Mouse (Mus musculus): ENCODE results near the gene Krtap10-4. TPM values are rescaled to one million over a fixed set of nuclear protein-coding genes. Genes with fewer than 3 reads are reported as not detected.
"Not testable (repeated sequence)": the region's sequence is repeated elsewhere in the genome, so short reads cannot be mapped to it uniquely, and the experiment has no call there.

Gene Krtap10-4
- polyA plus RNA-seq, 1 experiment from 2014 or later = not detected

GRCm38 (mm10) chr10:77819203-77819602 lies 7.7 kb downstream of the Krtap10-4 start:
- H3K4me1 ChIP-seq = no peaks in the 10 kb centered on the region
- no peak overlapping the region for H3K27ac ChIP-seq
- no peak overlapping the region for H3K9ac ChIP-seq
- 45% methylated on average over 4 of the region's 4 CpGs for WGBS (ENCODE audit: insufficient replicate concordance)
- H3K4me2 ChIP-seq = no peak overlapping the region
- no peaks in the 10 kb centered on the region for H3K9me3 ChIP-seq (replicated peaks)
- no peaks in the 10 kb centered on the region for H3K36me3 ChIP-seq
- H3K27me3 ChIP-seq (replicated peaks) = no peaks in the 10 kb centered on the region
- no peak overlapping the region for H3K4me3 ChIP-seq
- no peak for ATAC-seq

- Histone ChIP-seq H3K9ac (no peak overlapping the region), H3K36me3 (no peaks in the 10 kb centered on the region), H3K9me3 (replicated peaks) (no peaks in the 10 kb centered on the region), H3K27me3 (replicated peaks) (no peaks in the 10 kb centered on the region), H3K4me1 (no peaks in the 10 kb centered on the region), H3K4me3 (no peak overlapping the region), H3K27ac (no peak overlapping the region), H3K4me2 (no peak overlapping the region)
- no peak for ATAC-seq
- 79% methylated on average over 4 of the region's 4 CpGs for WGBS (ENCODE audit: insufficient replicate concordance)
Observed at GRCm38 (mm10) chr10:77818523-77818922, 8.4 kb downstream of the Krtap10-4 start.

GRCm38 (mm10) chr10:77815514-77815913 lies 11.4 kb downstream of the Krtap10-4 start:
- ATAC-seq = no peak
- Histone ChIP-seq H3K4me2 (no peak overlapping the region), H3K4me1 (no peaks in the 10 kb centered on the region), H3K27ac (no peak overlapping the region), H3K4me3 (no peak overlapping the region), H3K9me3 (replicated peaks) (no peaks in the 10 kb centered on the region), H3K9ac (no peak overlapping the region), H3K27me3 (replicated peaks) (no peaks in the 10 kb centered on the region), H3K36me3 (no peaks in the 10 kb centered on the region)
- WGBS (ENCODE audit: insufficient replicate concordance) = 23% methylated on average over 5 of the region's 5 CpGs

- H3K27ac ChIP-seq = no peak within 1 kb of the TSS
- H3K9me3 ChIP-seq (replicated peaks) = no peaks in the 10 kb centered on the region; the same call in 1 of the 2 replicates
- H3K4me1 ChIP-seq = no peaks in the 10 kb centered on the region
- no peaks in the 10 kb centered on the region for H3K36me3 ChIP-seq
- no peak for ATAC-seq
- 35% methylated on average over 4 of the region's 4 CpGs for WGBS (ENCODE audit: insufficient replicate concordance)
- H3K27me3 ChIP-seq (replicated peaks) = no peaks in the 10 kb centered on the region
- no peak within 1 kb of the TSS for H3K4me2 ChIP-seq
- H3K4me3 ChIP-seq = no peak within 1 kb of the TSS
- H3K9ac ChIP-seq = no peak within 1 kb of the TSS
Observed at GRCm38 (mm10) chr10:77814382-77814781, 12.5 kb downstream of the Krtap10-4 start, which contains the start of gene Gm2696. Gene Gm2696 (plus strand): TSS chr10:77814682.

GRCm38 (mm10) chr10:77811743-77812142 lies 15.2 kb downstream of the Krtap10-4 start, which contains the start of gene Gm9507:
Gene Gm9507 (minus strand): TSS chr10:77811843.
- 51% methylated on average over 5 of the region's 5 CpGs for WGBS (ENCODE audit: insufficient replicate concordance)
- H3K27me3 ChIP-seq (replicated peaks) = no peaks in the 10 kb centered on the region
- H3K9ac ChIP-seq = no peak within 1 kb of the TSS
- H3K9me3 ChIP-seq (replicated peaks) = no peaks in the 10 kb centered on the region; the same call in 1 of the 2 replicates
- no peaks in the 10 kb centered on the region for H3K36me3 ChIP-seq
- no peak within 1 kb of the TSS for H3K4me2 ChIP-seq
- H3K4me3 ChIP-seq = no peak within 1 kb of the TSS
- no peak within 1 kb of the TSS for H3K27ac ChIP-seq
- ATAC-seq = no peak
- no peaks in the 10 kb centered on the region for H3K4me1 ChIP-seq

GRCm38 (mm10) chr10:77804095-77804494 lies 22.8 kb downstream of the Krtap10-4 start:
- Histone ChIP-seq H3K36me3 (no peaks in the 10 kb centered on the region), H3K4me1 (0 out of 2 replicates have a peak, but pooled peaks cover 4% of the 10 kb centered on the region), H3K9ac (no peak overlapping the region), H3K27me3 (replicated peaks) (no peaks in the 10 kb centered on the region), H3K27ac (no peak overlapping the region), H3K9me3 (replicated peaks) (no peaks in the 10 kb centered on the region), H3K4me3 (no peak overlapping the region), H3K4me2 (no peak overlapping the region)
- 34% methylated on average over 3 of the region's 3 CpGs for whole genome bisulfite sequencing (ENCODE audit: insufficient replicate concordance)
- ATAC-seq = no peak

GRCm38 (mm10) chr10:77798921-77799508 lies 27.9 kb downstream of the Krtap10-4 start, which contains the start of gene Gm19668:
Gene Gm19668 (minus strand): TSS chr10:77799133.
- H3K9me3 ChIP-seq (replicated peaks) = no peaks in the 10 kb centered on the region
- H3K4me3 ChIP-seq = no peak within 1 kb of the TSS
- 0 out of 2 replicates have a peak, but pooled peaks cover 4% of the 10 kb centered on the region for H3K4me1 ChIP-seq
- no peaks in the 10 kb centered on the region for H3K36me3 ChIP-seq
- H3K4me2 ChIP-seq = no peak within 1 kb of the TSS
- 51% methylated on average over 8 of the region's 8 CpGs for WGBS (ENCODE audit: insufficient replicate concordance)
- H3K27me3 ChIP-seq (replicated peaks) = no peaks in the 10 kb centered on the region
- no peak for ATAC-seq
- no peak within 1 kb of the TSS for H3K9ac ChIP-seq
- no peak within 1 kb of the TSS for H3K27ac ChIP-seq

- not testable (repeated sequence) for H3K9me3 ChIP-seq (replicated peaks); H3K27ac ChIP-seq; H3K4me3 ChIP-seq; H3K4me2 ChIP-seq; H3K36me3 ChIP-seq; H3K27me3 ChIP-seq (replicated peaks); H3K4me1 ChIP-seq; H3K9ac ChIP-seq; ATAC-seq
- 23% methylated on average over 3 of the region's 3 CpGs for WGBS (ENCODE audit: insufficient replicate concordance)
Observed at GRCm38 (mm10) chr10:77798164-77798920, 28.6 kb downstream of the Krtap10-4 start.

GRCm38 (mm10) chr10:77797677-77798076 lies 29.2 kb downstream of the Krtap10-4 start:
- Histone ChIP-seq H3K27ac (no peak overlapping the region), H3K4me2 (no peak overlapping the region), H3K9ac (no peak overlapping the region), H3K9me3 (replicated peaks) (no peaks in the 10 kb centered on the region), H3K27me3 (replicated peaks) (no peaks in the 10 kb centered on the region), H3K4me1 (0 out of 2 replicates have a peak, but pooled peaks cover 4% of the 10 kb centered on the region), H3K4me3 (no peak overlapping the region), H3K36me3 (no peaks in the 10 kb centered on the region)
- WGBS (ENCODE audit: insufficient replicate concordance) = 22% methylated on average over 3 of the region's 3 CpGs
- no peak for ATAC-seq

- WGBS (ENCODE audit: insufficient replicate concordance) = 43% methylated on average over 2 of the region's 2 CpGs
- no peaks in the 10 kb centered on the region for H3K9me3 ChIP-seq (replicated peaks)
- ATAC-seq = no peak
- no peak within 1 kb of the TSS for H3K9ac ChIP-seq
- H3K4me1 ChIP-seq = 0 out of 2 replicates have a peak, but pooled peaks cover 4% of the 10 kb centered on the region
- no peaks in the 10 kb centered on the region for H3K36me3 ChIP-seq
- no peaks in the 10 kb centered on the region for H3K27me3 ChIP-seq (replicated peaks)
- no peak within 1 kb of the TSS for H3K27ac ChIP-seq
- H3K4me3 ChIP-seq = no peak within 1 kb of the TSS
- H3K4me2 ChIP-seq = no peak within 1 kb of the TSS
Observed at GRCm38 (mm10) chr10:77794976-77795375, 31.9 kb downstream of the Krtap10-4 start, which contains the start of gene Gm9639. Gene Gm9639 (minus strand): TSS chr10:77795076.

GRCm38 (mm10) chr10:77788621-77789020 lies 38.3 kb downstream of the Krtap10-4 start:
- no peaks in the 10 kb centered on the region for H3K9me3 ChIP-seq (replicated peaks)
- H3K9ac ChIP-seq = no peak overlapping the region
- 63% methylated on average over 2 of the region's 2 CpGs for WGBS (ENCODE audit: insufficient replicate concordance)
- H3K27ac ChIP-seq = no peak overlapping the region
- ATAC-seq = no peak
- H3K4me3 ChIP-seq = no peak overlapping the region
- no peak overlapping the region for H3K4me2 ChIP-seq
- no peaks in the 10 kb centered on the region for H3K4me1 ChIP-seq
- no peaks in the 10 kb centered on the region for H3K27me3 ChIP-seq (replicated peaks)
- H3K36me3 ChIP-seq = no peaks in the 10 kb centered on the region

GRCm38 (mm10) chr10:77787876-77788275 lies 39.0 kb downstream of the Krtap10-4 start, which contains the start of gene Gm7137:
Gene Gm7137 (minus strand): TSS chr10:77788200.
- ATAC-seq; H3K36me3 ChIP-seq; H3K4me1 ChIP-seq; H3K4me3 ChIP-seq; H3K27me3 ChIP-seq (replicated peaks); H3K9ac ChIP-seq; H3K4me2 ChIP-seq; H3K9me3 ChIP-seq (replicated peaks); H3K27ac ChIP-seq: not testable (repeated sequence)
- WGBS (ENCODE audit: insufficient replicate concordance) = 45% methylated on average over 1 of the region's 1 CpGs
